Mouse (Mus musculus) brain, embryonic 14.5 days (tissue): ENCODE results near the gene Anln.

Experiments
- CTCF ChIP-seq: fragments of 200-500 bp; IDR thresholded peaks from 2 replicates; pipeline ENCODE4 v1.5.1; 2012; ENCODE audit warnings: inconsistent platforms, mild to moderate bottlenecking, moderate library complexity, borderline replicate concordance; ENCODE audit not compliant: insufficient read depth, insufficient read length; ENCODE audit errors: extremely low read depth
- POLR2A ChIP-seq: fragments of 200-500 bp; IDR thresholded peaks from 2 replicates; pipeline ENCODE4 v1.6.1; 2012; ENCODE audit warnings: mild to moderate bottlenecking, inconsistent platforms, borderline replicate concordance; ENCODE audit not compliant: poor library complexity, insufficient read depth, insufficient read length, severe bottlenecking; ENCODE audit errors: extremely low read depth

GRCm38 (mm10) chr9:22302199-22302598 is 86.8 kb downstream of the Anln start:
- TF ChIP-seq CTCF (no peak), POLR2A (no peak)
